Comparison of ENCODE assay signal across 16 mouse cellular contexts in the genomic region with DNA sequence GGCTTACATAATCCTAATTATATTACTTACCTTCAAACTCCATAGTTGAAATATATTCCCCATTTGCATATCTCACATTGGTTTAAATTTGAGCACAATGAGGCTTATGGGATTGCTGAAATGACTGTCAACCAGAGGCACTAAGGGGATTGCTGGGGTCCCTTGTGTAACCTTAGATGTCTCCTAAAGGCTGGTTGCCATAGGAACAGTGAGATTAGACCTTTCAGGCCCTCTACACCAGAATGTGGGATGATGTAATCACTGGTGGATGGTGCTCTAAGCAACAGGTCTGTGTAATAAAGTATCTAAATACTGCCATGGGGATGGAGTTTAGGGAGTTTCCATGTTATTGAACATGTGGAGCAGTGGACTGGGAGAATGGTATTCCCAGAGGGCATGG.
"Had no signal": no experiment of that assay in that cellular context is flagged by ENCODE, and none has a peak within 500 bp of the region (broad histone marks: within the 10 kb centered on the region; RNA-seq: fewer than 3 reads in every experiment).

No protein-coding gene starts in this region.

- DNase-seq: retina, postnatal 1 day; right cerebral cortex, adult 18-20 months; right cerebral cortex, postnatal 14 days; right cerebral cortex, postnatal 25 days; right cerebral cortex, postnatal 4 days; spleen, adult 18-20 months; thymus, adult 18-20 months; thymus, adult 2 months; thymus, postnatal 14 days; thymus, postnatal 25 days; thymus, postnatal 36 days; thymus, postnatal 4 days had no signal

- H3K4me3 ChIP-seq: neural tube, embryonic 13.5 days; neural tube, embryonic 15.5 days; stomach, embryonic 15.5 days had no signal

- H3K9ac ChIP-seq: neural tube, embryonic 13.5 days; neural tube, embryonic 15.5 days; stomach, embryonic 15.5 days had no signal

- H3K27ac ChIP-seq: neural tube, embryonic 13.5 days; neural tube, embryonic 15.5 days; stomach, embryonic 15.5 days; stomach, postnatal 0 days had no signal

- H3K4me2 ChIP-seq: neural tube, embryonic 13.5 days; neural tube, embryonic 15.5 days; stomach, embryonic 15.5 days had no signal

- H3K36me3 ChIP-seq: neural tube, embryonic 13.5 days; neural tube, embryonic 15.5 days; stomach, embryonic 15.5 days had no signal

- H3K9me3 ChIP-seq: neural tube, embryonic 13.5 days; neural tube, embryonic 15.5 days; stomach, embryonic 15.5 days had no signal

- H3K27me3 ChIP-seq: neural tube, embryonic 13.5 days; neural tube, embryonic 15.5 days; stomach, embryonic 15.5 days had no signal

- H3K4me1 ChIP-seq: neural tube, embryonic 13.5 days; neural tube, embryonic 15.5 days; stomach, embryonic 15.5 days had no signal
